In genomic region chr7:136451672-136452361, GRCm38 (mm10) we compare ENCODE assay signal across 19 mouse cellular contexts.
A peak's percentile ranks its signal among the peaks of the same experiment; 100 is the strongest.
DNase-seq lines count a peak whose midpoint lies in the region; ATAC-seq and TF ChIP-seq lines count a peak whose summit lies in the region.
"Had no signal": no experiment of that assay in that cellular context is flagged by ENCODE, and none has a peak within 500 bp of the region (broad histone marks: within the 10 kb centered on the region; RNA-seq: fewer than 3 reads in every experiment).

No protein-coding gene starts in this region.

- no peaks in the 10 kb centered on the region for H3K36me3 ChIP-seq in liver, adult 2 months (ENCODE audit: control insufficient read depth, insufficient read depth, low read length)
- H3K36me3 ChIP-seq in liver, postnatal 0 days (replicated peaks; ENCODE audit: insufficient read depth, low read length): no peaks in the 10 kb centered on the region
- no peaks in the 10 kb centered on the region for H3K36me3 ChIP-seq in kidney, embryonic 16.5 days (ENCODE audit: insufficient read depth, low read length)
- H3K36me3 ChIP-seq: embryonic facial prominence, embryonic 13.5 days; forebrain, embryonic 12.5 days; G1E; heart, embryonic 12.5 days; hindbrain, embryonic 10.5 days had no signal

- 74% methylated on average over 8 of the region's 8 CpGs for WGBS in liver, adult 2 months
- WGBS in liver, postnatal 0 days (ENCODE audit: insufficient replicate concordance): 74% methylated on average over 8 of the region's 8 CpGs
- 34% methylated on average over 8 of the region's 8 CpGs for WGBS in kidney, embryonic 16.5 days

- no peak overlapping the region for H3K4me2 ChIP-seq in liver, postnatal 0 days (ENCODE audit: low read depth, low read length)
- H3K4me2 ChIP-seq in kidney, embryonic 16.5 days (replicated peaks; ENCODE audit: low read depth, low read length): no peak overlapping the region
- H3K4me2 ChIP-seq: embryonic facial prominence, embryonic 13.5 days; forebrain, embryonic 12.5 days; heart, embryonic 12.5 days had no signal

- DNase-seq in liver, adult 2 months (ENCODE audit: extremely low read depth, low read depth, low spot score): peak; percentile 30
- no peak for DNase-seq in liver, postnatal 0 days
- DNase-seq in ZHBTc4 (ENCODE audit: low read depth, low spot score): peak; percentile 7
- no peak for DNase-seq in gastrocnemius, adult 18-20 months (ENCODE audit: low spot score)
- no peak for DNase-seq in urinary bladder, adult 2 months (ENCODE audit: low spot score)
- no peak for DNase-seq in thymus, postnatal 10 days (ENCODE audit: low spot score in 2 of 2)
- DNase-seq: cerebellum, adult 11-12 months; cerebellum, adult 9-10 months; cerebellum, postnatal 36 days; gastrocnemius, postnatal 14 days had no signal

- TF ChIP-seq EP300 in liver, postnatal 0 days (IDR thresholded peaks at IDR 0.05; ENCODE audit: low read depth): no peak

- ATAC-seq in liver, postnatal 0 days: no peak
- ATAC-seq in kidney, embryonic 16.5 days (ENCODE audit: low FRiP score, low TSS enrichment): peak; percentile 77
- ATAC-seq: activated CD4-positive, CD25-positive, alpha-beta regulatory T cell, adult 4 months; forebrain, embryonic 16.5 days; hindbrain, embryonic 16.5 days had no signal

- TF ChIP-seq POLR2A in liver, adult 2 months (IDR thresholded peaks at IDR 0.05; ENCODE audit: extremely low read depth, insufficient read depth, low read length): no peak

- H3K9me3 ChIP-seq in liver, postnatal 0 days (ENCODE audit: low read length): no peaks in the 10 kb centered on the region
- no peaks in the 10 kb centered on the region for H3K9me3 ChIP-seq in kidney, embryonic 16.5 days (ENCODE audit: low read length)
- H3K9me3 ChIP-seq: embryonic facial prominence, embryonic 13.5 days; forebrain, embryonic 12.5 days; heart, embryonic 12.5 days; hindbrain, embryonic 10.5 days had no signal

- TF ChIP-seq CTCF in liver, adult 2 months (IDR thresholded peaks at IDR 0.05; ENCODE audit: low read depth, low read length): no peak
- no peak for TF ChIP-seq CTCF in liver, postnatal 0 days (IDR thresholded peaks at IDR 0.05; ENCODE audit: low read depth)

- H3K27ac ChIP-seq in liver, adult 2 months (replicated peaks; ENCODE audit: insufficient read depth, low read depth, low read length): no peak overlapping the region
- H3K27ac ChIP-seq in liver, postnatal 0 days (ENCODE audit: low read depth): no peak overlapping the region
- H3K27ac ChIP-seq in kidney, embryonic 16.5 days (ENCODE audit: low read length): no peak overlapping the region
- H3K27ac ChIP-seq: forebrain, embryonic 12.5 days; hindbrain, embryonic 10.5 days had no signal

- no peak overlapping the region for H3K9ac ChIP-seq in liver, adult 2 months (ENCODE audit: low read depth, low read length)
- no peak overlapping the region for H3K9ac ChIP-seq in liver, postnatal 0 days (replicated peaks)
- no peak overlapping the region for H3K9ac ChIP-seq in kidney, embryonic 16.5 days (replicated peaks; ENCODE audit: low read length)
- H3K9ac ChIP-seq: embryonic facial prominence, embryonic 13.5 days; forebrain, embryonic 12.5 days; heart, embryonic 12.5 days had no signal

- H3K4me1 ChIP-seq in liver, adult 2 months (ENCODE audit: control insufficient read depth, insufficient read depth, low read length): no peaks in the 10 kb centered on the region
- no peaks in the 10 kb centered on the region for H3K4me1 ChIP-seq in liver, postnatal 0 days (ENCODE audit: insufficient read depth)
- 0 out of 2 replicates have a peak, but pooled peaks cover 4% of the 10 kb centered on the region for H3K4me1 ChIP-seq in kidney, embryonic 16.5 days (ENCODE audit: insufficient read depth, low read length)

- H3K27me3 ChIP-seq in liver, adult 2 months (ENCODE audit: control insufficient read depth, insufficient read depth, low read length): no peaks in the 10 kb centered on the region
- H3K27me3 ChIP-seq in liver, postnatal 0 days (ENCODE audit: insufficient read depth, low read length): no peaks in the 10 kb centered on the region
- no peaks in the 10 kb centered on the region for H3K27me3 ChIP-seq in kidney, embryonic 16.5 days (ENCODE audit: insufficient read depth, low read length)

- no peaks in the 10 kb centered on the region for H3K79me2 ChIP-seq in liver, adult 2 months (ENCODE audit: control insufficient read depth, insufficient read depth, low read length)

- H3K4me3 ChIP-seq in liver, adult 2 months (ENCODE audit: insufficient read depth, low read depth, low read length): no peak overlapping the region
- H3K4me3 ChIP-seq in liver, postnatal 0 days (ENCODE audit: low read depth, low read length): no peak overlapping the region
- no peak overlapping the region for H3K4me3 ChIP-seq in kidney, embryonic 16.5 days (ENCODE audit: low read length)
- H3K4me3 ChIP-seq: embryonic facial prominence, embryonic 13.5 days; forebrain, embryonic 12.5 days; heart, embryonic 12.5 days; hindbrain, embryonic 10.5 days had no signal

Comparison
In these comparisons a context has a peak if more than half of its experiments do, and no peak if none do; other contexts are left out.
1. DNase-seq: peak in liver, adult 2 months (single experiment) and ZHBTc4 (single experiment); none in liver, postnatal 0 days (single experiment), gastrocnemius, adult 18-20 months (single experiment), urinary bladder, adult 2 months (single experiment) and thymus, postnatal 10 days (0 of 2).